Mouse (Mus musculus) neutrophil, adult 59 days (primary cell): Measurements from ENCODE around the gene Pabpc5. TPM values are rescaled to one million over a fixed set of nuclear protein-coding genes. Genes with fewer than 3 reads are reported as not detected.

Experiments used
- total RNA-seq, 2 experiments: library from RNA; stranded (reverse); gene quantifications; 1 replicate in 1 of 2; 2 replicates in 1 of 2; pipeline ENCODE4 v1.2.4; 2023

Pabpc5 gene
- not detected for total RNA-seq

DNA sequence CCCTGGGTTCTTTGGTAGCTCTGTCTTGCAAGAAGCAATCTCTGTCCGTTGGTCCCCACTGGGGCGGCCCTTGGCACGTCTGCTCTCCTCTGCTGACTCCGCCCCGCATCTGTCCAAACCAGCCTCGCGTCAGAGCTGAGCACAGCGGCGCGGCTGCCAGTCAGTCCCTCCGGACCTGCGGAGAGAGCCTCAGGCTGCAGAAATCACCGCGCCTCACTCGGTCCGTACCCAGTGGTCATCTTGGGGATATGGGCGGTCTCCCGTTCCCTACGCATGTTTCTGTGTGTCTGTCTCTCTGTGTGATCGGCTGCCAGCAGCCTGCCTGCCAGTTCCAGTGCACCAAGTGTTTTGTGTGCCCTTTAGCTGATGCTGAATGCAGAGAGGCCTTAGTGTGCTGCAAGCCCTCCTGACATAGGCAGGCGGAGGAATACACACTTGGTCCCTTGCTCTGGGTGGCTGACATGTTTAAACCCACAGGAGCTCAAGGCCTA is at the start of gene Pabpc5:
Gene Pabpc5 (plus strand): TSS at position 116 of the 491 bp plus-strand sequence.

